Mouse (Mus musculus) kidney, adult 8-10 months (tissue): ENCODE data around the gene Olfr586.

Experiments used
- DNase-seq, 2 experiments: peaks; one replicate each; pipeline ENCODE4 v3.0.0; 2022

Olfr586 gene

DNA sequence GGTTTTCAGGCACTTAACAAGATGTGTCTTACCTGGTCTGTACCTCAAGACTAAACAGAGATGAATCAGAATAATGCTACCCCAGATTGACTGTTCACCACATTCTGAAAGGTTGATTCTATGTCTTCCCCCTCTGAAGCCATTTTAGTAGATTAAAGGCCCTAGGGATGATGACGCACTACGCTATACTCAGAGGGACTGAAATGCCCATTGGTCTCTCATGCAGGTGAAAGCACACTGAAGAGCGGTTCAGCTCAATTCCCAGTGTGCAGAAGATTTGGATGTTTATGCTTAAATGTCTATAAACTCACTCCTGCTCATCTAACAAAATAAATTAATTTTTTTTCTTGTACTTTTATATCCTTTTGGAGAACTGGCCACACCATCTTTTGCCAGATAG lies at the start of gene Olfr586:
Gene Olfr586 (minus strand): TSS at position 101 of the 400 bp plus-strand sequence.
- no peak for DNase-seq

DNA sequence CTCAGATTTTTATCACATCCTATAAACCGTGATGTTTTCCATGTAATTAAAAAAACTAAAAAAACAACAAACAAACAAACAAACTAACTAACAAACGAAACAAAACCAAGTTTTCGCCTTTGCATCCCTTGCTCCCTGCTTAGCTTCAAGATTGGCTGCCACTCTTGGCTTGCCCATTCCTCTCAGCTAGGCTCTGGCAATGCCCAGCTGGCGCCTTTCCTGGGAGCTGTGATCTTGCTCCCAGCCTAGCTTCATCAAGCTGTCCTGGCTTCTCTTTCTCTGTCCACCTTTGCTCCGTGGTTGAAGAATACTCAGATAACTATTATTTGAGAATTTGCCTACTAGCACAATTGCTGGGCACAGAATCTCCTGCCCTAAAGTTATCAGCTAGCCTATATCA lies 44.3 kb upstream of the Olfr586 start:
- no peak for DNase-seq

DNA sequence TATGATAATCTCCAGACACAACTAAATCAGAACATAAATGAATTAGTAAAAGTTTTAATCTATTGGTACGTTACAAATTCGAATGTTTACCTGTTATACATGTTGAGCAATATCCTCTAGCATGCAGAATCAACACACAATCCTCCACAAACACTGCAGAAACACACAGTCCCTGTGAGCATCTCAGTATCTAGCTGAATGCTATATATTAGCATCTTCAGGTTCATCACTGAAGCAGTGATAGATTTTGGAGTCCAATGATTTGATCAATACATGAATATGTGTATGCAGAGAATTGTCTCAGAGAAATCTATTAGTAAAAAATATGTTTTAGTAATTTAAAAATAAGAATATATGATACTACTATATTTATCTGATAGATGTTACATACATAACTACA lies 30.8 kb upstream of the Olfr586 start, which contains the start of gene Olfr589:
Gene Olfr589 (minus strand): TSS at position 101 of the 400 bp plus-strand sequence.
- DNase-seq = no peak

DNA sequence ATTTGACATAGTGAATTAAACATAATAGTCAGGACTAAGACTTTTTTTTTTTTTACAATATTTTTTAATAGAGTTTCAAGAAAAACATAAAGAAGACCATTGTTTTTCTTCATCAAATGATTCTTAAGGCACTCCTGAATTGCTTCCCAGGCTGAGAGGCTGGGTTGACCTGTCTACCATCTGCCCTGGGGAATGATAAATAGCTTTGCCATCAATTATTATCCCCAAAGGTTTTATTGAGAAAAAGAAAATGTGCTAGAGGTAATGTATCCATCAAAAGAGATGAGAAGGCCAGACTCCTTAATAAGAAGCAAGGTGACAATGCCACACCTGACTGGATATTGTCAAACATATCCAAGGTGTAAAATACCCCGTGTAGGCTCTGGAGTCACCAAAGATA lies 15.1 kb upstream of the Olfr586 start, which contains the start of gene Olfr588-ps1:
Gene Olfr588-ps1 (plus strand): TSS at position 301 of the 400 bp plus-strand sequence.
- no peak for DNase-seq

DNA sequence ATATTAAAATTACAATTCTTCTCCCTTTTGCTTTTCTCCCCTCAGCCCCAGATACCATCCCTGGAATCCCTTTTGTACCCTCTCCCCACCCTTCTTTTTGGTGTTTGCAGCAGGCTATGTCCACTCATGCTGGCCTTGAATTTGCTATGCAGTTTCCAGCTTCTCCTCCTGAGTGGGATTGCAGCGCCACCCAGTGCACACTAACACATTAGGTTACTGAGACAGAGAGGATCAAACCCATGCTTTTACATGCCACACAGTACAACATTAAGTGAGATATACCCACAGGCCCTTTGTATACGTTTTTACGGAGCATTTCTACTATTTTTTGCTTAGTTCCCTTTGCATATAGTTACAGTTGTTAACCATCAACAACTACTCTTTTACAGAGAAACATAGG lies 6.0 kb downstream of the Olfr586 start:
- peak in 1 of 2 experiments; percentile 4 for DNase-seq

DNA sequence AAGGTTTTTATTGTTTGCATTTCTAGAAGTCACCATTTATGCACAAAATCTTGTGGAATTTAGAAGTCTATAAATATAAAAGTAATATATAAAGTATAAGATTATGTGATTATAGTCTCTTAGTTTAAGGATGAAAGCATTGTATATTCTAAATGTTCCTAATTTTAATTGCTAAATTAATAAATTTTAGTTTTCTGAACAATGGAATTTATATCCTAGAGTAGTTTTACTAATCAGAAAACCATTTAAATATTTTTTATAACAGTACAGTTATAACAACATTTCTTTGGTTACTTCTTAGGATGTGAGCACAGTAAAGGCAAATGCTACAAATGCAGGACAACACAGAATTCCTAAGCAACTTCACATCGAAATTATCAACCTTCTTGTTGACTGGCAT lies 28.0 kb downstream of the Olfr586 start, which contains the start of gene Olfr585:
Gene Olfr585 (plus strand): TSS at position 301 of the 400 bp plus-strand sequence.
- DNase-seq = no peak

DNA sequence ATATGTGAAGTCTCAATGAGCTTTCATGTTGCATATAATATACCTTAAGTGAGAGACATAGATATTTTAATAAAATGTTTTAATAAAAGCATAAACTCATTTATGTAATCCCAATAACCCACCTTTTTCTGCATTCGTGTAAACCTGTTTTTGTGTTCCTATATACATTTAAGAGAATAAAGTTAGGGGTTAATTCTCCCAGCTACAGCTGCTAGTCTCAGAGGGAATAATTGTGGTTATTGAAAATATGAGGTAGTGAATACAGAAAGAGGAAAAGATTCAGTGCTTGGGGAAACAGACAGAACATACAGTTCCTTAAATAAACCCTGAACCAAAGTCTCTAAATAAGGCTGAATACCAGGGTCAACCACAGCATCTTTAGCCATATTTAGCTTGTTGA lies 43.9 kb downstream of the Olfr586 start, which contains the start of gene Olfr584:
Gene Olfr584 (plus strand): TSS at position 301 of the 400 bp plus-strand sequence.
- DNase-seq = no peak
